Mouse (Mus musculus) liver, adult 2 months (tissue): Measurements from ENCODE around the gene Nek8. TPM values are rescaled to one million over a fixed set of nuclear protein-coding genes. Genes with fewer than 3 reads are reported as not detected.

Experiments used
- DNase-seq: peaks from one replicate; pipeline ENCODE4 v3.0.0-alpha.2; 2011; ENCODE audit warnings: low read depth, low spot score; ENCODE audit errors: extremely low read depth
- H3K27ac ChIP-seq: fragments of 200-500 bp; replicated peaks from 2 replicates; pipeline ENCODE4 v1.5.1; 2012; ENCODE audit warnings: low read depth, mild to moderate bottlenecking, control low read depth, inconsistent platforms, low read length; ENCODE audit not compliant: insufficient read depth
- H3K27me3 ChIP-seq: fragments of 200-500 bp; 2 replicates; pipeline ENCODE4 v1.6.1; 2012; ENCODE audit warnings: mild to moderate bottlenecking, moderate library complexity, low read length, inconsistent platforms; ENCODE audit not compliant: control insufficient read depth, insufficient read depth
- H3K36me3 ChIP-seq: fragments of 200-500 bp; 2 replicates; pipeline ENCODE4 v1.6.1; 2012; ENCODE audit warnings: low read length, inconsistent platforms; ENCODE audit not compliant: control insufficient read depth, insufficient read depth
- H3K4me1 ChIP-seq: fragments of 200-500 bp; 2 replicates; pipeline ENCODE4 v1.6.1; 2011; ENCODE audit warnings: low read length; ENCODE audit not compliant: control insufficient read depth, insufficient read depth
- H3K4me3 ChIP-seq: fragments of 200-500 bp; 2 replicates; pipeline ENCODE4 v1.5.1; 2011; ENCODE audit warnings: low read depth, mild to moderate bottlenecking, control low read depth, low read length, moderate library complexity; ENCODE audit not compliant: insufficient read depth
- H3K79me2 ChIP-seq: fragments of 200-500 bp; 2 replicates; pipeline ENCODE4 v1.6.1; 2012; ENCODE audit warnings: inconsistent platforms, mild to moderate bottlenecking, low read length, moderate library complexity; ENCODE audit not compliant: control insufficient read depth, insufficient read depth
- H3K9ac ChIP-seq: fragments of 200-500 bp; 2 replicates; pipeline ENCODE4 v1.6.1; 2012; ENCODE audit warnings: low read depth, mild to moderate bottlenecking, control low read depth, inconsistent platforms, low read length
- CTCF ChIP-seq: fragments of 200-500 bp; IDR thresholded peaks from 2 replicates; pipeline ENCODE4 v1.5.1; 2011; ENCODE audit warnings: low read depth, low read length, control low read depth
- POLR2A ChIP-seq: fragments of 200-500 bp; IDR thresholded peaks from 2 replicates; pipeline ENCODE4 v1.6.1; 2011; ENCODE audit warnings: low read length, control low read depth; ENCODE audit not compliant: insufficient read depth; ENCODE audit errors: extremely low read depth
- WGBS: fragments of 180-500 bp; shearing (Covaris S2); methylation state at CpG from one replicate; pipeline ENCODE4 v1.1.7; 2018; 5-methylcytosine and 5-hydroxymethylcytosine counted together
- polyA plus RNA-seq: library from polyadenylated mRNA; depleted of rRNA; stranded (reverse); fragments of >200 nt; gene quantifications from 2 replicates; pipeline ENCODE4 v1.2.3, GENCODE M21; 2012
- total RNA-seq: library from RNA; depleted of rRNA; stranded (reverse); fragments of >200 nt; gene quantifications from 2 replicates; pipeline ENCODE4 v1.2.3, GENCODE M21; 2014

Nek8 gene
- total and polyA plus RNA-seq, 2 experiments = 4.1 to 7.2 TPM

GRCm38 (mm10) chr11:78177437-78177836, 962 bp upstream of the Nek8 start:
- H3K27me3 ChIP-seq = no peaks in the 10 kb centered on the region
- H3K9ac ChIP-seq = peak overlapping the region; percentile 86
- H3K79me2 ChIP-seq = no peaks in the 10 kb centered on the region
- WGBS = 2% methylated on average over 10 of the region's 10 CpGs
- H3K4me1 ChIP-seq = peaks cover 11% of the 10 kb centered on the region
- H3K27ac ChIP-seq = peak overlapping the region; percentile 83
- H3K36me3 ChIP-seq = peaks cover 19% of the 10 kb centered on the region
- peak; percentile 98 for DNase-seq
- peak overlapping the region; percentile 67 for H3K4me3 ChIP-seq
- TF ChIP-seq CTCF = no peak
- TF ChIP-seq POLR2A = no peak

GRCm38 (mm10) chr11:78176905-78177331, 443 bp upstream of the Nek8 start:
- H3K27me3 ChIP-seq = no peaks in the 10 kb centered on the region
- peak overlapping the region; percentile 83 for H3K27ac ChIP-seq
- H3K4me1 ChIP-seq = peaks cover 10% of the 10 kb centered on the region
- peak overlapping the region; percentile 86 for H3K9ac ChIP-seq
- peaks cover 17% of the 10 kb centered on the region; the same call in 1 of the 2 replicates for H3K36me3 ChIP-seq
- under 1% methylated on average over 23 of the region's 23 CpGs for WGBS
- no peaks in the 10 kb centered on the region for H3K79me2 ChIP-seq
- TF ChIP-seq POLR2A (no peak), CTCF (no peak)
- H3K4me3 ChIP-seq = peak overlapping the region; percentile 67
- DNase-seq = peak; percentile 82

- peaks cover 11% of the 10 kb centered on the region; the same call in 1 of the 2 replicates for H3K36me3 ChIP-seq
- peak; percentile 84 for DNase-seq
- peaks cover 8% of the 10 kb centered on the region for H3K4me1 ChIP-seq
- H3K4me3 ChIP-seq = peak overlapping the region; percentile 67; the same call in 1 of the 2 replicates
- no peaks in the 10 kb centered on the region for H3K79me2 ChIP-seq
- under 1% methylated on average over 9 of the region's 10 CpGs for WGBS
- TF ChIP-seq POLR2A (no peak), CTCF (no peak)
- H3K9ac ChIP-seq = peak overlapping the region; percentile 3; the same call in 1 of the 2 replicates
- H3K27me3 ChIP-seq = no peaks in the 10 kb centered on the region
- peak overlapping the region; percentile 83 for H3K27ac ChIP-seq
Measured at GRCm38 (mm10) chr11:78175771-78176401, 589 bp downstream of the Nek8 start.

GRCm38 (mm10) chr11:78174506-78174905, 2.0 kb downstream of the Nek8 start:
- peaks cover 8% of the 10 kb centered on the region; the same call in 1 of the 2 replicates for H3K4me1 ChIP-seq
- WGBS = 70% methylated on average over 3 of the region's 3 CpGs

GRCm38 (mm10) chr11:78172748-78173383, 3.6 kb downstream of the Nek8 start:
- DNase-seq = no peak
- Histone ChIP-seq H3K79me2 (no peaks in the 10 kb centered on the region), H3K9ac (no peak overlapping the region), H3K4me1 (peaks cover 6% of the 10 kb centered on the region; the same call in 1 of the 2 replicates), H3K36me3 (no peaks in the 10 kb centered on the region), H3K27me3 (no peaks in the 10 kb centered on the region), H3K27ac (no peak overlapping the region), H3K4me3 (no peak overlapping the region)
- WGBS = 89% methylated on average over 19 of the region's 19 CpGs
- TF ChIP-seq POLR2A = no peak
- no peak for TF ChIP-seq CTCF

More at GRCm38 (mm10) chr11:78174506-78174905, 2.0 kb downstream of the Nek8 start:
- Histone ChIP-seq H3K9ac (no peak overlapping the region), H3K4me3 (no peak overlapping the region), H3K27me3 (no peaks in the 10 kb centered on the region), H3K36me3 (no peaks in the 10 kb centered on the region), H3K27ac (peak overlapping the region; percentile 50), H3K79me2 (no peaks in the 10 kb centered on the region)
- DNase-seq = peak; percentile 78
- TF ChIP-seq POLR2A (no peak), CTCF (no peak)
